13 mouse cellular contexts compared by ENCODE assay signal in genomic region chr13:81135953-81136352, GRCm38 (mm10).
DNase-seq lines count a peak whose midpoint lies in the region; ATAC-seq lines count a peak whose summit lies in the region.
"Had no signal": no experiment of that assay in that cellular context is flagged by ENCODE, and none has a peak within 500 bp of the region (broad histone marks: within the 10 kb centered on the region; RNA-seq: fewer than 3 reads in every experiment).

No protein-coding gene starts in this region.

- H3K36me3 ChIP-seq in kidney, embryonic 14.5 days (ENCODE audit: control insufficient read depth, insufficient read depth, low read length) = no peaks in the 10 kb centered on the region
- H3K36me3 ChIP-seq in lung, embryonic 16.5 days (ENCODE audit: control insufficient read depth, insufficient read depth, low read length) = no peaks in the 10 kb centered on the region
- H3K36me3 ChIP-seq in intestine, embryonic 16.5 days (ENCODE audit: control insufficient read depth, insufficient read depth, low read length) = no peaks in the 10 kb centered on the region
- no peaks in the 10 kb centered on the region for H3K36me3 ChIP-seq in stomach, embryonic 15.5 days
- no peaks in the 10 kb centered on the region for H3K36me3 ChIP-seq in hindbrain, embryonic 13.5 days
- H3K36me3 ChIP-seq: heart, embryonic 12.5 days; midbrain, embryonic 12.5 days; neural tube, embryonic 13.5 days had no signal

- 37% methylated on average over 10 of the region's 10 CpGs for WGBS in kidney, embryonic 14.5 days
- WGBS in lung, embryonic 16.5 days = 35% methylated on average over 10 of the region's 10 CpGs
- WGBS in intestine, embryonic 16.5 days = 51% methylated on average over 10 of the region's 10 CpGs
- 50% methylated on average over 10 of the region's 10 CpGs for WGBS in stomach, embryonic 15.5 days
- WGBS in hindbrain, embryonic 13.5 days = 85% methylated on average over 10 of the region's 10 CpGs

- no peaks in the 10 kb centered on the region for H3K27me3 ChIP-seq in kidney, embryonic 14.5 days (ENCODE audit: control insufficient read depth, insufficient read depth, low read length)
- H3K27me3 ChIP-seq in lung, embryonic 16.5 days (ENCODE audit: control insufficient read depth, insufficient read depth, low read depth, low read length) = no peaks in the 10 kb centered on the region
- no peaks in the 10 kb centered on the region for H3K27me3 ChIP-seq in intestine, embryonic 16.5 days (replicated peaks; ENCODE audit: control insufficient read depth, insufficient read depth, low read length)
- H3K27me3 ChIP-seq in stomach, embryonic 15.5 days (replicated peaks) = no peaks in the 10 kb centered on the region
- no peaks in the 10 kb centered on the region for H3K27me3 ChIP-seq in hindbrain, embryonic 13.5 days
- H3K27me3 ChIP-seq: CH12.LX; heart, embryonic 12.5 days; midbrain, embryonic 12.5 days; neural tube, embryonic 13.5 days had no signal

- H3K9me3 ChIP-seq in kidney, embryonic 14.5 days (ENCODE audit: control insufficient read depth, low read length) = no peaks in the 10 kb centered on the region
- H3K9me3 ChIP-seq in lung, embryonic 16.5 days (ENCODE audit: control insufficient read depth, low read length) = no peaks in the 10 kb centered on the region
- no peaks in the 10 kb centered on the region for H3K9me3 ChIP-seq in intestine, embryonic 16.5 days (ENCODE audit: control insufficient read depth, low read length)
- no peaks in the 10 kb centered on the region for H3K9me3 ChIP-seq in stomach, embryonic 15.5 days
- no peaks in the 10 kb centered on the region for H3K9me3 ChIP-seq in hindbrain, embryonic 13.5 days
- H3K9me3 ChIP-seq: heart, embryonic 12.5 days; midbrain, embryonic 12.5 days; neural tube, embryonic 13.5 days had no signal

- no peak overlapping the region for H3K4me3 ChIP-seq in kidney, embryonic 14.5 days (ENCODE audit: low read length)
- H3K4me3 ChIP-seq in lung, embryonic 16.5 days (ENCODE audit: low read length) = no peak overlapping the region
- no peak overlapping the region for H3K4me3 ChIP-seq in intestine, embryonic 16.5 days (ENCODE audit: low read length)
- H3K4me3 ChIP-seq in stomach, embryonic 15.5 days (replicated peaks) = no peak overlapping the region
- no peak overlapping the region for H3K4me3 ChIP-seq in hindbrain, embryonic 13.5 days
- H3K4me3 ChIP-seq: heart, embryonic 12.5 days; midbrain, embryonic 12.5 days; neural tube, embryonic 13.5 days had no signal

- ATAC-seq in kidney, embryonic 14.5 days (ENCODE audit: low FRiP score, low TSS enrichment) = peak; percentile 55; the same call in 1 of the 2 replicates
- ATAC-seq in lung, embryonic 16.5 days (ENCODE audit: low read depth) = peak; percentile 53
- peak; percentile 12; the same call in 1 of the 2 replicates for ATAC-seq in intestine, embryonic 16.5 days
- no peak for ATAC-seq in stomach, embryonic 15.5 days (ENCODE audit: insufficient read depth, low FRiP score, low read depth)
- ATAC-seq in hindbrain, embryonic 13.5 days (ENCODE audit: low FRiP score) = no peak

- no peak for DNase-seq in kidney, adult 11 months
- no peak for DNase-seq in lung, postnatal 25 days (ENCODE audit: low spot score)
- DNase-seq in right cerebral cortex, adult 2 months (ENCODE audit: low spot score in 2 of 2) = no peak
- DNase-seq: cerebellum, adult 11 months had no signal

- H3K4me1 ChIP-seq in kidney, embryonic 14.5 days (ENCODE audit: control insufficient read depth, insufficient read depth, low read length) = peaks cover 7% of the 10 kb centered on the region
- peaks cover 42% of the 10 kb centered on the region for H3K4me1 ChIP-seq in lung, embryonic 16.5 days (replicated peaks; ENCODE audit: control insufficient read depth, insufficient read depth, low read length)
- H3K4me1 ChIP-seq in intestine, embryonic 16.5 days (ENCODE audit: control insufficient read depth, insufficient read depth, low read length) = peaks cover 27% of the 10 kb centered on the region
- peaks cover 13% of the 10 kb centered on the region for H3K4me1 ChIP-seq in stomach, embryonic 15.5 days
- H3K4me1 ChIP-seq in hindbrain, embryonic 13.5 days (replicated peaks) = peaks cover 13% of the 10 kb centered on the region

- H3K9ac ChIP-seq in kidney, embryonic 14.5 days (ENCODE audit: low read depth, low read length) = no peak overlapping the region
- H3K9ac ChIP-seq in lung, embryonic 16.5 days (ENCODE audit: low read length) = no peak overlapping the region
- H3K9ac ChIP-seq in intestine, embryonic 16.5 days (ENCODE audit: low read depth, low read length) = no peak overlapping the region
- no peak overlapping the region for H3K9ac ChIP-seq in stomach, embryonic 15.5 days
- H3K9ac ChIP-seq in hindbrain, embryonic 13.5 days = no peak overlapping the region
- H3K9ac ChIP-seq: heart, embryonic 12.5 days; midbrain, embryonic 12.5 days; neural tube, embryonic 13.5 days had no signal

- H3K27ac ChIP-seq in kidney, embryonic 14.5 days (ENCODE audit: low read depth, low read length) = no peak overlapping the region
- peak overlapping the region; percentile 66 for H3K27ac ChIP-seq in lung, embryonic 16.5 days (ENCODE audit: low read length)
- peak overlapping the region; percentile 61 for H3K27ac ChIP-seq in intestine, embryonic 16.5 days (ENCODE audit: low read length)
- peak overlapping the region; percentile 67; the same call in 1 of the 2 replicates for H3K27ac ChIP-seq in stomach, embryonic 15.5 days
- no peak overlapping the region for H3K27ac ChIP-seq in hindbrain, embryonic 13.5 days
- H3K27ac ChIP-seq: midbrain, embryonic 12.5 days; neural tube, embryonic 13.5 days had no signal

- no peak overlapping the region; the same call in 1 of the 2 replicates for H3K4me2 ChIP-seq in kidney, embryonic 14.5 days (replicated peaks; ENCODE audit: low read depth, low read length)
- H3K4me2 ChIP-seq in lung, embryonic 16.5 days (ENCODE audit: low read depth, low read length) = no peak overlapping the region
- no peak overlapping the region for H3K4me2 ChIP-seq in intestine, embryonic 16.5 days (ENCODE audit: low read depth, low read length)
- no peak overlapping the region for H3K4me2 ChIP-seq in stomach, embryonic 15.5 days
- no peak overlapping the region for H3K4me2 ChIP-seq in hindbrain, embryonic 13.5 days
- H3K4me2 ChIP-seq: heart, embryonic 12.5 days; midbrain, embryonic 12.5 days; neural tube, embryonic 13.5 days had no signal

Comparison
In these comparisons a context has a peak if more than half of its experiments do, and no peak if none do; other contexts are left out.
1. ATAC-seq: peak in kidney, embryonic 14.5 days (single experiment), lung, embryonic 16.5 days (single experiment) and intestine, embryonic 16.5 days (single experiment); none in stomach, embryonic 15.5 days (single experiment) and hindbrain, embryonic 13.5 days (single experiment).
2. H3K27ac ChIP-seq: peak in lung, embryonic 16.5 days (single experiment), intestine, embryonic 16.5 days (single experiment) and stomach, embryonic 15.5 days (single experiment); none in kidney, embryonic 14.5 days (single experiment) and hindbrain, embryonic 13.5 days (single experiment).